Mouse (Mus musculus) myocyte (in vitro differentiated cells): Measurements from ENCODE around the gene Vopp1. TPM values are rescaled to one million over a fixed set of nuclear protein-coding genes. Genes with fewer than 3 reads are reported as not detected.

Experiments
- H3K27me3 ChIP-seq: one replicate; pipeline ENCODE4 v1.6.1; 2011; ENCODE audit not compliant: control insufficient read depth, insufficient read depth, insufficient read length
- H3K36me3 ChIP-seq: one replicate; pipeline ENCODE4 v1.6.1; 2011; ENCODE audit not compliant: control insufficient read depth, insufficient read depth
- H3K4me2 ChIP-seq: one replicate; pipeline ENCODE4 v1.6.1; 2011; ENCODE audit warnings: low read depth, control low read depth
- H3K4me3 ChIP-seq: one replicate; pipeline ENCODE4 v1.5.1; 2011; ENCODE audit warnings: mild to moderate bottlenecking, control low read depth, moderate library complexity
- H3K79me2 ChIP-seq: one replicate; pipeline ENCODE4 v1.6.1; 2011; ENCODE audit not compliant: control insufficient read depth, insufficient read depth
- H3ac ChIP-seq: one replicate; pipeline ENCODE4 v1.6.1; 2011; ENCODE audit not compliant: control insufficient read depth, insufficient read length
- CEBPB ChIP-seq: IDR thresholded peaks from 2 replicates; pipeline ENCODE4 v1.6.1; 2011; ENCODE audit warnings: mild to moderate bottlenecking, moderate library complexity; ENCODE audit not compliant: poor library complexity, insufficient read depth, severe bottlenecking
- E2F4 ChIP-seq: IDR thresholded peaks from one replicate; pipeline ENCODE4 v1.6.1; 2011; ENCODE audit warnings: mild to moderate bottlenecking, control low read depth, moderate library complexity; ENCODE audit not compliant: insufficient read depth
- MAX ChIP-seq: IDR thresholded peaks from one replicate; pipeline ENCODE4 v1.6.1; 2011; ENCODE audit warnings: low read depth, mild to moderate bottlenecking, control low read depth
- MYOD1 ChIP-seq, 3 experiments: IDR thresholded peaks; one replicate each; pipeline ENCODE4 v1.6.1; 2011; ENCODE audit warnings: control low read depth in 2 of 3, low read depth in 2 of 3, mild to moderate bottlenecking in 2 of 3, moderate library complexity in 1 of 3; ENCODE audit not compliant: insufficient read length in 2 of 3, control insufficient read depth in 1 of 3
- MYOG ChIP-seq, 3 experiments: IDR thresholded peaks; one replicate each; pipeline ENCODE4 v1.6.1; 2011; ENCODE audit warnings: control low read depth in 2 of 3, low read depth in 2 of 3, mild to moderate bottlenecking in 2 of 3; ENCODE audit not compliant: insufficient read length in 2 of 3, control insufficient read depth in 1 of 3, insufficient read depth in 1 of 3
- POLR2A ChIP-seq: IDR thresholded peaks from one replicate; pipeline ENCODE4 v1.6.1; 2011; ENCODE audit warnings: low read depth, mild to moderate bottlenecking, control low read depth, moderate library complexity; ENCODE audit not compliant: insufficient read length
- POLR2AphosphoS2 ChIP-seq: IDR thresholded peaks from one replicate; pipeline ENCODE4 v1.6.1; 2011; ENCODE audit warnings: low read depth, control low read depth; ENCODE audit not compliant: insufficient read length
- REST ChIP-seq: IDR thresholded peaks from one replicate; pipeline ENCODE4 v1.6.1; 2011; ENCODE audit warnings: mild to moderate bottlenecking, control low read depth, moderate library complexity; ENCODE audit not compliant: insufficient read depth, insufficient read length
- SRF ChIP-seq: IDR thresholded peaks from one replicate; pipeline ENCODE4 v1.6.1; 2011; ENCODE audit warnings: low read depth; ENCODE audit not compliant: control insufficient read depth, insufficient read length
- TCF12 ChIP-seq: IDR thresholded peaks from one replicate; pipeline ENCODE4 v1.6.1; 2011; ENCODE audit warnings: mild to moderate bottlenecking, control low read depth; ENCODE audit not compliant: poor library complexity, insufficient read depth, severe bottlenecking
- TCF3 ChIP-seq: IDR thresholded peaks from one replicate; pipeline ENCODE4 v1.6.1; 2011; ENCODE audit warnings: low read depth, control low read depth; ENCODE audit not compliant: insufficient read length
- USF1 ChIP-seq: IDR thresholded peaks from one replicate; pipeline ENCODE4 v1.6.1; 2011; ENCODE audit warnings: low read depth, mild to moderate bottlenecking, control low read depth, moderate library complexity
- polyA plus RNA-seq: library from polyadenylated mRNA; unstranded; fragments of >200 nt; fragmentation: generic; extraction: Trizol; gene quantifications from one replicate; pipeline ENCODE4 v1.2.1, GENCODE M21; 2012; ENCODE audit warnings: missing spikeins

Gene Vopp1
- polyA plus RNA-seq, 1 experiment: 13.7 TPM

- no peaks in the 10 kb centered on the region for H3K36me3 ChIP-seq
- no peak overlapping the region for H3ac ChIP-seq
- H3K27me3 ChIP-seq: no peaks in the 10 kb centered on the region
- no peaks in the 10 kb centered on the region for H3K79me2 ChIP-seq
- H3K4me2 ChIP-seq: no peak overlapping the region
- TF ChIP-seq MYOD1 (IDR thresholded peaks at IDR 0.05; ENCODE audit: control insufficient read depth in 1 of 3, insufficient read length in 2 of 3, low read depth in 2 of 3) (no peak), TCF12 (no peak)
- H3K4me3 ChIP-seq: no peak overlapping the region
Measured at GRCm38 (mm10) chr6:57743333-57743732, 81.6 kb downstream of the Vopp1 start.

GRCm38 (mm10) chr6:57742749-57743148 is 82.2 kb downstream of the Vopp1 start:
- Histone ChIP-seq H3ac (no peak overlapping the region), H3K4me2 (no peak overlapping the region), H3K79me2 (no peaks in the 10 kb centered on the region), H3K27me3 (no peaks in the 10 kb centered on the region), H3K36me3 (no peaks in the 10 kb centered on the region), H3K4me3 (no peak overlapping the region)
- TF ChIP-seq E2F4 (no peak), POLR2AphosphoS2 (no peak), CEBPB (no peak), MYOD1 (IDR thresholded peaks at IDR 0.05; ENCODE audit: control insufficient read depth in 1 of 3, insufficient read length in 2 of 3, low read depth in 2 of 3) (no peak), TCF12 (no peak), MYOG (IDR thresholded peaks at IDR 0.05; ENCODE audit: control insufficient read depth in 1 of 3, insufficient read depth in 1 of 3, insufficient read length in 2 of 3, low read depth in 2 of 3) (no peak), TCF3 (no peak), REST (no peak), POLR2A (no peak), USF1 (no peak), SRF (no peak), MAX (no peak)

- no peak for TF ChIP-seq SRF
- no peak for TF ChIP-seq USF1
- Histone ChIP-seq H3K27me3 (no peaks in the 10 kb centered on the region), H3K79me2 (no peaks in the 10 kb centered on the region), H3K4me3 (no peak overlapping the region), H3ac (no peak overlapping the region), H3K36me3 (no peaks in the 10 kb centered on the region), H3K4me2 (no peak overlapping the region)
Measured at GRCm38 (mm10) chr6:57721347-57721746, 103.6 kb downstream of the Vopp1 start.

GRCm38 (mm10) chr6:57711726-57712125 is 113.2 kb downstream of the Vopp1 start:
- Histone ChIP-seq H3K27me3 (no peaks in the 10 kb centered on the region), H3K79me2 (no peaks in the 10 kb centered on the region), H3K36me3 (no peaks in the 10 kb centered on the region), H3K4me2 (no peak overlapping the region), H3ac (no peak overlapping the region), H3K4me3 (no peak overlapping the region)
- no peak for TF ChIP-seq MYOG (IDR thresholded peaks at IDR 0.05; ENCODE audit: control insufficient read depth in 1 of 3, insufficient read depth in 1 of 3, insufficient read length in 2 of 3, low read depth in 2 of 3)
- TF ChIP-seq E2F4: no peak
- no peak for TF ChIP-seq POLR2AphosphoS2
- no peak for TF ChIP-seq USF1
- TF ChIP-seq TCF3: no peak
- TF ChIP-seq REST: no peak
- TF ChIP-seq MYOD1 (IDR thresholded peaks at IDR 0.05; ENCODE audit: control insufficient read depth in 1 of 3, insufficient read length in 2 of 3, low read depth in 2 of 3): no peak
- no peak for TF ChIP-seq MAX
- no peak for TF ChIP-seq CEBPB
- no peak for TF ChIP-seq POLR2A
- no peak for TF ChIP-seq SRF
- TF ChIP-seq TCF12: no peak

GRCm38 (mm10) chr6:57706721-57707120 is 118.2 kb downstream of the Vopp1 start:
- TF ChIP-seq E2F4: no peak
- TF ChIP-seq MAX: no peak
- TF ChIP-seq POLR2AphosphoS2: no peak
- no peak for TF ChIP-seq POLR2A
- TF ChIP-seq MYOD1 (IDR thresholded peaks at IDR 0.05; ENCODE audit: control insufficient read depth in 1 of 3, insufficient read length in 2 of 3, low read depth in 2 of 3): no peak
- TF ChIP-seq MYOG (IDR thresholded peaks at IDR 0.05; ENCODE audit: control insufficient read depth in 1 of 3, insufficient read depth in 1 of 3, insufficient read length in 2 of 3, low read depth in 2 of 3): no peak
- no peak for TF ChIP-seq TCF12
- no peak for TF ChIP-seq SRF
- no peak for TF ChIP-seq TCF3
- TF ChIP-seq CEBPB: no peak
- no peak for TF ChIP-seq USF1
- TF ChIP-seq REST: no peak
- no peaks in the 10 kb centered on the region for H3K27me3 ChIP-seq

More at GRCm38 (mm10) chr6:57706721-57707120, 118.2 kb downstream of the Vopp1 start:
- no peak overlapping the region for H3K4me3 ChIP-seq
- no peak overlapping the region for H3K4me2 ChIP-seq
- H3K79me2 ChIP-seq: peaks cover 8% of the 10 kb centered on the region
- no peak overlapping the region for H3ac ChIP-seq
- no peaks in the 10 kb centered on the region for H3K36me3 ChIP-seq
